Mouse (Mus musculus) limb, embryonic 11.5 days (tissue): ENCODE data around the gene Mras. TPM values are rescaled to one million over a fixed set of nuclear protein-coding genes. Genes with fewer than 3 reads are reported as not detected.

Experiments
- ATAC-seq: fragments of 200-750 bp; cut with Nextera tagmentation; 2 replicates; pipeline ENCODE4 v1.8.0; 2017; ENCODE audit warnings: low read depth; ENCODE audit not compliant: insufficient number of reproducible peaks, low FRiP score, low TSS enrichment
- DNase-seq: peaks from one replicate; pipeline ENCODE4 v3.0.0-alpha.2; 2015; ENCODE audit warnings: low spot score
- H3K27ac ChIP-seq: fragments of 300-500 bp; sonication (generic); replicated peaks from 2 replicates; pipeline ENCODE4 v1.5.1; 2014; ENCODE audit warnings: low read depth, mild to moderate bottlenecking, low read length
- H3K27me3 ChIP-seq: fragments of 300-500 bp; sonication (generic); 2 replicates; pipeline ENCODE4 v1.6.1; 2014; ENCODE audit warnings: mild to moderate bottlenecking, low read length, mixed read lengths; ENCODE audit not compliant: control insufficient read depth, insufficient read depth
- H3K36me3 ChIP-seq: fragments of 300-500 bp; sonication (generic); 2 replicates; pipeline ENCODE4 v1.6.1; 2014; ENCODE audit warnings: mild to moderate bottlenecking, low read length, moderate library complexity, mixed read lengths; ENCODE audit not compliant: control insufficient read depth, insufficient read depth
- H3K4me1 ChIP-seq: fragments of 300-500 bp; sonication (generic); 2 replicates; pipeline ENCODE4 v1.6.1; 2014; ENCODE audit warnings: low read length, mixed read lengths; ENCODE audit not compliant: control insufficient read depth, insufficient read depth
- H3K4me2 ChIP-seq: fragments of 300-500 bp; sonication (generic); 2 replicates; pipeline ENCODE4 v1.6.1; 2014; ENCODE audit warnings: low read depth, mild to moderate bottlenecking, moderate library complexity; ENCODE audit not compliant: severe bottlenecking
- H3K4me3 ChIP-seq: fragments of 300-500 bp; sonication (generic); 2 replicates; pipeline ENCODE4 v1.5.1; 2014; ENCODE audit warnings: low read depth, low read length
- H3K9ac ChIP-seq: fragments of 300-500 bp; sonication (generic); 2 replicates; pipeline ENCODE4 v1.6.1; 2014; ENCODE audit warnings: mild to moderate bottlenecking, low read length
- H3K9me3 ChIP-seq: fragments of 300-500 bp; sonication (generic); 2 replicates; pipeline ENCODE4 v1.6.1; 2016; ENCODE audit warnings: low read length; ENCODE audit not compliant: control insufficient read depth
- WGBS: fragments of 180-500 bp; shearing (Covaris S2); extraction: QIAGEN DNeasy Blood & Tissue Kit; methylation state at CpG from one replicate; pipeline ENCODE4 v1.1.7; 2014; 5-methylcytosine and 5-hydroxymethylcytosine counted together
- polyA plus RNA-seq: library from polyadenylated mRNA; unstranded; fragments of >200 nt; fragmentation: Nextera tagmentation; extraction: Ambion mirVana; gene quantifications from 2 replicates; pipeline ENCODE4 v1.2.1, GENCODE M21; 2014

Gene Mras
- polyA plus RNA-seq, 1 experiment from 2014 or later: 14.1 TPM

DNA sequence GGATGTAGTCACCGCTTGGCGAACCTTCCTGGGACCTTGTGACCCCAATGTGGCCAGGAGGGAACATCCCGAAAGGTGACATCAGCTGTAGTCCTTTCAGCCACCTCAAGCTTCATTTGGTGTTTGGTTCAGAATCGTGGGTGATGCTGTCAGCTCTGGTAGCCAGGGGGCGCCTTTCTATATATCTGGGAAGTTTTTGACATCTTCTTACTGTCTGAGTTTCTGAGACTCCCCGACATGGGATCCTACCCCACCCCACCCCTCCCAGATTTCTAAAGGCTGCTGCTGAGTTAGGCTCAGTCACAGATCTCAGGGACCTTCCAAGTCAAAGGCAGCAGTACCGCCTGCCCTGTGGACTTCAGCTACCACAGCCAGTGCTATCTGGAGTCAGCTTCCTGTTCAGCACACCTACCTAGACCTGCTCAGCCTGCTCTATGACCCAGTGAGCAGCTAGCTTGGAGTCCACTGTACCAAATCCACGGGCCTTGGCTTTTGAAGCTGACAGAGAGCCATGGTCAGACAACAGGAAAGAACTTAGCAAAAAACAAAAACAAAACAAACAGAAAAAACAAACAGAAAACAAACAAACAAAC is 32.6 kb upstream of the Mras start:
- Histone ChIP-seq H3K27ac (no peak overlapping the region), H3K4me3 (no peak overlapping the region), H3K9ac (no peak overlapping the region), H3K4me1 (no peaks in the 10 kb centered on the region), H3K36me3 (no peaks in the 10 kb centered on the region), H3K27me3 (no peaks in the 10 kb centered on the region), H3K9me3 (no peaks in the 10 kb centered on the region), H3K4me2 (no peak overlapping the region)
- no peak for ATAC-seq
- 72% methylated on average over 8 of the region's 8 CpGs for WGBS
- no peak for DNase-seq

DNA sequence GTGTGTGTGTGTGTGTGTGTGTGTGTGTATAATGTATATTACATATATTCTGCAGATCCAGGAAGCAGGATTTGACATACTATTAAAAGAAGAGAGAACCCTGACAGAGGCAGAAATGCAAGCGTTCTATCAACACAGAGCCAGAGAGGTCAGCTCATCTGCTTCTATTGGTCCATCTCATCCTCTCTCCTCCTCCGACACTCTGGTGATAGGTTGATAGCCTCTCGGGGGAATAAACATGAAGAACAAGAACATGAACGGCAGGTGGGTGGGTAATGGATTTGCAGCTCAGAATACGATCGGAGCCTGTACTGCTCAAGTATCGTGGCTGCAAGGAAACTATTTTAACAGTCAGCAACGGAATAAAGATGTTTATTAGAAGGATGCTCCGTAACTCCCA is 31.4 kb upstream of the Mras start:
- Histone ChIP-seq H3K9me3 (no peaks in the 10 kb centered on the region), H3K4me1 (no peaks in the 10 kb centered on the region), H3K27me3 (no peaks in the 10 kb centered on the region), H3K36me3 (no peaks in the 10 kb centered on the region), H3K9ac (no peak overlapping the region), H3K27ac (no peak overlapping the region), H3K4me3 (no peak overlapping the region), H3K4me2 (no peak overlapping the region)
- ATAC-seq (no peak), DNase-seq (no peak)
- WGBS: 86% methylated on average over 9 of the region's 9 CpGs

DNA sequence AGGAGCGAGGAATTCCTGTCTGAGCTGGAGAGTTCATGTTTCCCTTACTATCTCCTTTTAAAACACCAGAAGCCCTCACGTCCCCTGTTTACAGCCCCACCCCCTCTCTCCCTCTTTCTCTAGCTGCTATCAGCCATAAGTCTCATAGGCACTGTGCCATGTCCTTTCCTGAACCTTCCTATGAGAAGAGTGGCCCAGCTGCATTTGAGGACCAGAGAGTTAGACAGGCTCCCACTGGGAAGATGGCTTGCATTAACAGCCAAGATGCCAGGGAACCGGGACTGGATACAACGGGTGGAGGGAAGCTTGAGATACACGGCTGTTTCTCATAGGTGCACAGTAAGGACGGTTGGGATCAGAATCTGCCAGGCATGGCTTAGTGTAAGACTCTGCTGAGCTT is 27.7 kb upstream of the Mras start:
- no peaks in the 10 kb centered on the region for H3K4me1 ChIP-seq
- no peaks in the 10 kb centered on the region for H3K9me3 ChIP-seq
- no peak overlapping the region for H3K4me2 ChIP-seq
- 80% methylated on average over 6 of the region's 6 CpGs for WGBS
- H3K36me3 ChIP-seq: no peaks in the 10 kb centered on the region
- ATAC-seq: no peak
- DNase-seq: no peak
- no peak overlapping the region for H3K9ac ChIP-seq
- H3K4me3 ChIP-seq: no peak overlapping the region
- no peak overlapping the region for H3K27ac ChIP-seq
- no peaks in the 10 kb centered on the region for H3K27me3 ChIP-seq

DNA sequence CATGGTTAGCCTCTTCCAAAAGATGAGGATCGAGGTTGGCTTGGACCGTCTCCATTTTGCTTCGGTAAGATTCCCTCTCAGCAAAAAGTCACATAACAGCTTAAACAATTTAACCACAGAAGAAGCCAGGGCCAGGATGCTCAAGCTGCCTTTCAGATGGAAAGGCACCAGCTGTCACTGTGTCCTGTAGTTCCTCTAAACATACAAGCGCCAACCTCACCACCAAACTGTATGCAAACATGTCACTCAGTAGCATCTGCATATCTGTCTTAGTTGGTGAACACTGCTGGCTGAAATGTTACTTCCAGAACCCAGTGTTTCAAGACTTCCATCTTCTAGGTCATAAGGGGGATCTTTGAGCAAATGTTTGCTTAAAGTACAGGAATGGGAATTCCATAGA is 22.5 kb upstream of the Mras start:
- Histone ChIP-seq H3K27me3 (no peaks in the 10 kb centered on the region), H3K4me2 (no peak overlapping the region), H3K36me3 (no peaks in the 10 kb centered on the region), H3K4me1 (no peaks in the 10 kb centered on the region), H3K27ac (no peak overlapping the region), H3K9ac (no peak overlapping the region), H3K9me3 (no peaks in the 10 kb centered on the region), H3K4me3 (no peak overlapping the region)
- DNase-seq: no peak
- no peak for ATAC-seq
- WGBS: 95% methylated on average over 4 of the region's 4 CpGs

DNA sequence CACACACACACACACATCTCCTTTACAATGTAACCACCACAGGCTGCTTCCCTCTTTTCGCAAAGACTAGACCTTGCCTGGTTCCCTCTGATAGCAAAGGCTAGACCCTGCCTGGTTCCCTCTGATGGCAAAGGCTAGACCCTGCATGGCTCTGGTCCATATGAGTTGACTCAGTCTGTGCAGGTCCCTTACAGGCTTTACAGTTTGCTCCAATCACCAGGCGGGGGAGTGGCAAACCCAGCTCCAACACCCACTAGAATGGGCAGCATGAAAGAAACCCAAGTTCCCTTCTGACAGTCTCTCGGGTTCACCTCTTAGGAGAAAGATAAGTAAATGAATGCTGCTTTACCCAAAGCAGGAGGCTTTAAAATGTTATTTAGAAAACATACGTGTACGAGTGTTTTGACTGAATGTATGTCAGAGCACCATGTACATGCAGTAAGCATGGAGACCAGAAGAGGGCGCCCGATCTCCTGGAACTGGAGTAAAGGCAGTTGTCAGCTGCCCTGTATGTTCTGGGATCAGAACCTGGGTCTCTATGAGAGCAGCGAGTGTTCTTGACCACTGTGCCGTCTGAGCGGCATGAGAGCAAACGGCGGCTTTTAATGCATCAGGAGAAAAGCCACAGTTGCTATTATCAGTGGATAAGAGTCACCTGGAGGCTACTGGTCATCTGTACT is 21.5 kb upstream of the Mras start:
- H3K4me2 ChIP-seq: no peak overlapping the region
- no peak overlapping the region for H3K4me3 ChIP-seq
- no peaks in the 10 kb centered on the region for H3K36me3 ChIP-seq
- ATAC-seq: no peak
- no peak overlapping the region for H3K9ac ChIP-seq
- H3K27me3 ChIP-seq: no peaks in the 10 kb centered on the region
- 42% methylated on average over 12 of the region's 12 CpGs for WGBS
- H3K9me3 ChIP-seq: no peaks in the 10 kb centered on the region
- H3K4me1 ChIP-seq: no peaks in the 10 kb centered on the region
- H3K27ac ChIP-seq: no peak overlapping the region
- peak; percentile 79 for DNase-seq

DNA sequence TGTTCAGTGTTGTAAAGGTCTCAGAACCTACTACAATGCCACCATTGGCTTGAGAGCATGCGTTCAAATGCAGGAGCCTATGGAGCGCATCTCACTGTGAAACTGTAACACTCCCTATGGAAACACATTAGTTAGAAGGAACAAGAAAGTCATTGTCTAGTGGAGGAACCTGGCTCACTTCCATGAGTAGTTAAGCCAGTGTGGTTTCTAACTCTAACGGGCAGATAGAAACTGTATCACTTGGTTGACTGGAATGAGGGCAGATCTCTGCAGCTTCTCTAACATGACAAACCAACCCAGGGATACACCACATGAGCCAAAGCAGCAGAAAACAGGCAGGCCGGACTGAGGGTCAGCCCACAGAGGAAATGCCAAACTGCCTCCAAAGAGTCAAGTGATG is 17.0 kb upstream of the Mras start:
- 83% methylated on average over 4 of the region's 4 CpGs for WGBS
- H3K36me3 ChIP-seq: no peaks in the 10 kb centered on the region
- no peak overlapping the region for H3K9ac ChIP-seq
- H3K27ac ChIP-seq: no peak overlapping the region
- H3K9me3 ChIP-seq: no peaks in the 10 kb centered on the region
- H3K27me3 ChIP-seq: no peaks in the 10 kb centered on the region
- ATAC-seq (no peak), DNase-seq (no peak)
- no peaks in the 10 kb centered on the region for H3K4me1 ChIP-seq
- no peak overlapping the region for H3K4me2 ChIP-seq
- no peak overlapping the region for H3K4me3 ChIP-seq

DNA sequence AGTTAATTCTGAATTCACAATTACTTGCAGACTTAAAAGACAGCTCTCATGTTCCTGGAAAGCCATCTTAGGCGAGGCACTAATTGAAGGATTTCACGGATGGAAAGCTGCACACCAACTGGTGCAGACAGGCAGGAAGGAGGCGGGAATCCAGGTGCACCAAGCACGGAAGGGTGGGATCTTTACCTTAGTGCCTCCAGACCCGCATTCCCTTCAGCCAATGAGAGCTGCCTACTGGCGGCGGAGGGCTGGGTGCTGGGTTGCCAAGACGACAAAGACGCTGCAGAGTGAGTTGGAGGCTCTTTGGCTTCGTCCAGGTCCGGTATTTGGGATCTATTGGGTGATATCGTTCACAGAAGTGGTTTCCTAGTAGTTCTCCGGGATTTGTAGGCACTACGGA is 14.0 kb upstream of the Mras start, which contains the start of gene Nme9:
Gene Nme9 (plus strand): TSS at position 315 of the 400 bp plus-strand sequence.
- no peaks in the 10 kb centered on the region for H3K36me3 ChIP-seq
- no peaks in the 10 kb centered on the region for H3K27me3 ChIP-seq
- ATAC-seq: no peak
- H3K4me3 ChIP-seq: no peak within 1 kb of the TSS
- no peak within 1 kb of the TSS for H3K9ac ChIP-seq
- H3K4me2 ChIP-seq: no peak within 1 kb of the TSS
- WGBS: 10% methylated on average over 14 of the region's 14 CpGs
- DNase-seq: peak; percentile 34
- H3K9me3 ChIP-seq: no peaks in the 10 kb centered on the region
- H3K27ac ChIP-seq: no peak within 1 kb of the TSS
- no peaks in the 10 kb centered on the region for H3K4me1 ChIP-seq

DNA sequence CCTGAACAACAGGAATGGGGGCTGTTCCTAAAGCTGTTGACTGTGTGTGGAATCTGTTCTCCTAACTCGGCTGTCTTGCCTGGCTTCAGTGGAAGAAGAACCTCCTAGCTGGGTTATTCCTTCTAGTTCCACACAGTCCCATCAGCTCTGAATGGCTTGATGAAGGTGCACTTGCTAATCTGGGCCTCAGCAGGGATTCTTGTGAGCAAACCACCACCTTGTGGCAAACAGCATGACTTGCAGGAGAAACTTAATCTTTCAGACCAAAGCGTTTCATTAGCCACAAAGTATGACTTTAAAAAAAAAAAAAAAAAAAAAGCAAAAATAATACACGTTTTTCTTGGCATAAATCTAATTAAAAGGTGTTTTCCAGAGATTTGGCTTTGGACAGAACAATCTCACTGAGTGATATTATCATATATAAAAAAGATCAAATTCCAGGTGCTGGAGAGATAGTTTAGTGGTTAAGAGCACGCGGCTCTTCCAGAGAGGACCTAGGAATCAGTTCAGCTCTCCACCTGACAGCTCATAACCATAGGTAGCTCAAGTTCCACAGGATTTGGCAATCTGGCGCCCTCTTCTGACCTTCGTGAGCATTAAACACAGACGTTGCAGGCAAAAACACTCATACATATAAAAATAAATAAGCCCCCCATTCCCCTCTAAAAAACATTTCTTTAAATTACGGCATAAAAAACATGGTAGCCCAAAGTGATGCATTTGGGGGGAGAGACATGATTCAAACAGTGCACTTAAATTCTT is 12.9 kb upstream of the Mras start:
- ATAC-seq: no peak
- Histone ChIP-seq H3K27me3 (no peaks in the 10 kb centered on the region), H3K9ac (no peak overlapping the region), H3K9me3 (no peaks in the 10 kb centered on the region), H3K36me3 (no peaks in the 10 kb centered on the region), H3K4me3 (no peak overlapping the region), H3K4me1 (no peaks in the 10 kb centered on the region), H3K4me2 (no peak overlapping the region), H3K27ac (no peak overlapping the region)
- DNase-seq: no peak
- 42% methylated on average over 9 of the region's 9 CpGs for WGBS
